Mouse (Mus musculus): ENCODE data around the gene Adcyap1r1. TPM values are rescaled to one million over a fixed set of nuclear protein-coding genes. Genes with fewer than 3 reads are reported as not detected.

Adcyap1r1 gene
- total and polyA plus RNA-seq, 3 experiments = 24.4 to 40.6 (median 25.9) TPM

DNA sequence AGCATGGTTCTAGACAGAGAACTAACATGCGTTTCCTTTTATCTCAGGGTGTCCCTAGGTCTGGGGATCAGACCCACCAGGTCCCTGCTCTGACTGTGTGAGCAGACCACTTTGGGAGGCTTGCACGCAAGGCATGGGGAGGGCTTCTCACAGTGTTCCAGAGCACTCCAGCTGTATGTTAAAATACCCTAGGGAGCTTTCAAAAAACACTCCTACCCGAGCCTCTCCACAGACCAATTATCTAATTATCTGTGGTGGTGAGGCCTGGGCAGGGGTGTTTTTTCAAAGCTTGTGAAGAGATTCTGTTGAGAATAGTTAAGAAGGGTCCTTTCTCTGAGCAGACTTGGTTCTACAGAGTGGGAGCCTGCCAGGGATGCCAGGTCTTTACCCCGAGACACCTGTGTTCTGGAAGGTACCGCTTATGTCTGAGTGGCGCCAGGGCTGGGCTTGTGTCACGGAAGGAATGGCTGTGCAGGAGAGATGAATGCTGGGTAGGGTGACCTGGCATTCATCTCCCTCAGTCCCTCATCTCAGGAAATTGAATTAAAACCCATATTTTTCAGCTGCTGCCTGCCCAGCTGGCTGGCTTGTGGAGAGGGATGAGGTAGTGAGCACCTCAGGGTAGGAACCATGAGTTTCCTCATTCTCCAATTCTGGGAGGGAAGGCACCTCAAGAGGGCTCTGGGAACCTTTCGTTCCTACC is 2.7 kb upstream of the Adcyap1r1 start:
- peak; percentile 16 for DNase-seq

DNA sequence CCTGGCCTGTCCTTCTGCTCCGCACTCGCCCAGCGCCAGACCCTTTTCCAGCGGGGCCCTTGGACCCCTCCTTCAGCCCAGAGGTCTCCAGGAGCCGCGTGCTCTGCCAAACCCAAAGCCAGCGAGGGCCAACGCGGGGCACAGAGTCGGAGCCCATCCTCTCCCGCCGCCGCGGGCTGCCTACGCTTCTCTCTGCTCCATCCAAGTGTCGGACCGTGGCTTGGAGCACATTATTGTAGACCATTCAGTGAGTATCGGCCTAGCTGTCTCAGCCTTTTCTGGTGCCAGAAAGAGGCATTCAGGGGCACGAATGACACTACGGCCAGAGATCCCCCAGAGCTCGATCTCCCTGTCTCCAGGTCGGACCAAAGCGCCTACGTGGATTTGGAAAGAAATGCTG is 603 bp downstream of the Adcyap1r1 start:
- no peak for DNase-seq

- peak; percentile 49 for DNase-seq
Measured at GRCm38 (mm10) chr6:55453548-55453947, 1.8 kb downstream of the Adcyap1r1 start.

DNA sequence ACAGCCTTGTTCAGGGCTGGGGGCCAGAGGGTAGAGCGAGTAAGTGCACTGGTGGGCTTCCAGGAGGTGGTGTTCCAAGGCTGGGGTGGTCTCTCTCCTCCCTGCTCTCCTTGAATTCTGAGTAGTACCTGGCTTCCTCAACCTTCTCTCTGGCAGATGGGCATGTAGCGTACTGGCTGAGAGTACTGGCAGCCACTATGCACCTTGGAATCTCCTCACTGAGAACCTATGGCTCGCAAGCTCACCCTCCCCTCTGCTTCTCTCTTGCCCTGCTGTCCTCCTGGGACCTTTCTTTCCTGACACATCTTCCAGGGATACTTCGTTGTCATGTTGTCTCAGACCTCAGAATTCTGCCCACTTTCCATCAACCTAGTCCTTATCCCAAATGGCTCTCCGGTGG is 3.9 kb downstream of the Adcyap1r1 start:
- no peak for DNase-seq

GRCm38 (mm10) chr6:55457727-55458126 is 5.9 kb downstream of the Adcyap1r1 start:
- no peak for DNase-seq

GRCm38 (mm10) chr6:55458156-55458555 is 6.4 kb downstream of the Adcyap1r1 start:
- no peak for DNase-seq

GRCm38 (mm10) chr6:55459545-55460397 is 8.0 kb downstream of the Adcyap1r1 start:
- DNase-seq = no peak

- DNase-seq = peak; percentile 24
Measured at GRCm38 (mm10) chr6:55461141-55461540, 9.4 kb downstream of the Adcyap1r1 start.

DNA sequence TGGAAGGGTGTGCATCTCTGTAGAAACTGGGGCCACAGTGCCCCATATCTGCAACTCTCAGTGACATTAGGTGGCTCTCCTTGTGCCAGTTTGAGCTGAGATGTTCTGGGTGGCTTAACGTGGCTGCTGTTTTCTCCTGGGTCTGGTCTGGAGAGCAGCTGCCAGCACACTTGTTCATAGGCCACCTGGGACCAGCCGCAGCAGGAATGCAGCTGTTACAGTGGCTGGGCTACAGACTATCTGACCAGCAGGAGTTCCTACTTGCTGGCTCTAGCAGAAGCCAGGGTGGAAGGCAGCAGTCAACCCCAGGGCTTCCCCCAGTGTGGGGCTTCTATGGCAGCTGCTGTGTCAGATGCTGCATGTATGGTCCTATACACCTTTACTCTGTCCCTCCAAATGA is 9.9 kb downstream of the Adcyap1r1 start:
- no peak for DNase-seq

DNA sequence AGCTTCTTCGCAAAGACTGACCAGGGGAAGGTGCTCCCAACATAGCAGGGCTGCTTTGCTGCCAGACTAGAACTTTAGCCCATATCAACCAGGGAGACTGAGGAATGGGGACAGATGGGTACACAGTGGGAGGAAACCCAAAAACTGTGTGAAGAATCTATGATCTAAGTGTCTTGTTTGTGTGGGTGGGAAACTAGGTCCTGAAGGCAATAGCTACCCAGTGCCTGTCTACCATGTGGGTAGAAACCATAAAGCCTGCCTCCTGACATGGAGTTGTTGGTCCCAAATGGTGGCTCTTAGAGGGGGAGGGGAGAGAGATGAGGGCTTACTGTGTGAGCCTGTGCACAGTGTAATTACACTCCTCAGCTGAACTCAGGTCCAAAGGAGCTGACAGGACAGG is 10.6 kb downstream of the Adcyap1r1 start:
- no peak for DNase-seq

DNA sequence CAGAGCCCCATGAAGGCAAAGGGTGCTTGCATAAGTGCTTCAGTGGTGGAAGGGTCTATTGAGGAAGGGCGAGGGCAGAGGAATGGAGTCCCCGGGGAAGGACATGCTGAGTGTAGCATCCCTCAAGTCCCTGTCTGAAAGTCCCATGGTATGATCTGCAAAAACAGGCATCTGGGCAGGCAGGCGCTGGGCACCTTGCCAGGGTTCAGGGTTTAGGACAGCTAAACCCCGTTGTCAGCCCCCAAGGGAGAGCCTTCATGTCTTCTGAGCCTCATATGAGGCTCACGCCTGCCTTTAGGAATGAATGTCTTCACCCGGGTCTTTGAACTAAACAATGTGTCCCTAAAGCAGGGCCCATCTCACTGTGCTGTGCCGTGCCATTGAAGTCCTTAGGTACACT is 12.2 kb downstream of the Adcyap1r1 start:
- no peak for DNase-seq

- DNase-seq = peak; percentile 24
Measured at GRCm38 (mm10) chr6:55465311-55465710, 13.5 kb downstream of the Adcyap1r1 start.

DNA sequence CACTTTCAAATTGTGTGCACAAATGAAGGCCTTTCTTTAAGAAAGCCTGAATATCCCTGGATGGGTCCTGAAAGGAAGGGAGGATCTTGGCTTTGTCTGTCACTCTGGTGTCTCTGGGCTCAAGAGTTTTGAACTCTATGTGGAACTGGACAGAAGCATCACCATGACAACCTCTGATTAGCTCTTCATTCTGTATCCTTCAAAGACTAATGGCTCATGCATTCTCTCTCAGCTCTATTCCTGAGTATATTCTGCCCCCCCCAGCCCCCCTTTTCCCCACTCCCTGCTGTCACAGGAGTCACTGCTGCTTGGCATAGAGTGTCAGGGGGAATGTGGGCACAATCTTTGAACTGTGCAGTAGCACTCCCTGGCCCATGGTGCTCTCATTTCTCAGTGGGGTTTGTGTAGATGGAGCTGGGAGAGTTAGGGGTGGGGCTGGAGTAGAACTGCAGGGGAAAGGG is 14.6 kb downstream of the Adcyap1r1 start:
- no peak for DNase-seq

DNA sequence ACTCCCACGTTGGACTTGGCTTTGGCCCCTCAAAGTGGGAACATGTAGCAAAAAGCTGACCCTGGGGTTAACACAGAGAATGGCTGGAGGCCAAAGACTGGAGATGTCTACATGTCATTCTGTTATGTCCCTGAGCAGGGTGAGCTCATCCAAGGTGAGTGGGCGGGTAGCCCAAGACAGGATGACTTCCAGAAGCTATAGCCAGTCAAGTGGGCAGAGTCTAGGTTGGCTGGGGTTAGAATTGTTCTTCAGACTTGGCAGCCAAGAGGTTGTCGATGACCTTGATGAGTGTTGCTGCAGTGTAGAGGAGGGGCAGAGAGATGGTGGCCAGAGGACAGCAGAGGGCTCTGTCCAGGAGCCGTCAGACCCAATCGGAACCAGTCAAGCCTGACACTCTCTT is 18.9 kb downstream of the Adcyap1r1 start:
- DNase-seq = peak; percentile 89

DNA sequence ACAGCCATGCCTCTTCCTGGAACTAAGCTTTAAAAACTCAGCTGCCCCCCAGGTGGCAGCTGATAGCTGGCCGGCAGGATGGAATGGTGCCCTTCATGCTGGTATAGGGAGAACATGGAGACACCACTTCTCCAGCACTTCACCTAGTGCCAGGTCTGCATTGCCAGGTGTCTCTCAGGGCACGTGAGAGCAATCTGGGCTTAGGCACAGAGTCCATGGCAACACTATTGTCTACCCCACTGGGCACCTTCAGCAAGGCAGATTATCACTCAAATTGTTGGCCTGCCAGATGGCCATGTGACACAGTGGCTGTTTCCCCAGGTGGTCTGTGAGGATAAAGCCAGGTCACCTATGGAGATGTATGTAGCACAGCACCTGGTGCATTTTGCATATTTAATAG is 20.6 kb downstream of the Adcyap1r1 start:
- no peak for DNase-seq

DNA sequence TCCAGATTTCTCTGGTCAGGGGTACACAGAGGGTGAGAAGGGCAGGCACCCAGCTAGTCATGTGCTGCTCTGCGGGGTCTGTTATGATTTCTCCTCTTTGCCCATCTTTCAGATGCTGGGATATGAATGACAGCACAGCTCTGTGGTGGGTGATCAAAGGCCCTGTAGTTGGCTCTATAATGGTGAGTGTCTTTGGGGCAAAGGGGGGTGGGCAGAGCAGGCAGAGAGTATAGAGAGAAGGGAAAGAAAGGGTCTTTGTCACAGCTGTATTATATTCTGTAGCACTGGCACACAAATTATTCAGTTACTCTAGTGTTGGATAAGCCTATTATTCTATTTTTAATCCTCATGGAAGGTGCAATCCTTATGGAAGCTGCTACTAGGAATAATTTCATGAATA is 29.2 kb downstream of the Adcyap1r1 start:
- DNase-seq = no peak

- no peak for DNase-seq
Measured at GRCm38 (mm10) chr6:55482471-55482870, 30.7 kb downstream of the Adcyap1r1 start.

GRCm38 (mm10) chr6:55483360-55483759 is 31.6 kb downstream of the Adcyap1r1 start:
- DNase-seq = no peak

GRCm38 (mm10) chr6:55484224-55484623 is 32.4 kb downstream of the Adcyap1r1 start:
- no peak for DNase-seq

DNA sequence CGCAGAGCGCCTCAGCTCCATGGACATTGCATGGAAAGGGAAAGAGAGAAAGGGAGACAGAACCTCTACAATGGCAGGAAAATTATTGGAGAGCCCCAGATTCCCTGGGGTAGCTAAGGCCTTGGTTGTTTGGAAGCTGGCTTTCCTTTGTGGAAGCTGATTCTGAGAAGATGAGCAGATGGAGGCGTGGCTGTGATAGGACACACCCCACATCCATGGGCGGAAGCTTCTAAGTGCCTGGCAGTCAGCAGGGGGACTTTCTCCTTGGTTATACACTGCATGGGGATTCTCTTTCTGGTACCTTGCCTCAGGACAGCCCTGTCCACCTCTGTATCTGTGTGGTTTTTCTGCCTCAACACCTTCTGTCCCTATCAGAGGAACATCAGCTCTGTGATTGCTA is 33.4 kb downstream of the Adcyap1r1 start:
- DNase-seq = no peak

GRCm38 (mm10) chr6:55487726-55488125 is 35.9 kb downstream of the Adcyap1r1 start:
- peak; percentile 22 for DNase-seq

DNA sequence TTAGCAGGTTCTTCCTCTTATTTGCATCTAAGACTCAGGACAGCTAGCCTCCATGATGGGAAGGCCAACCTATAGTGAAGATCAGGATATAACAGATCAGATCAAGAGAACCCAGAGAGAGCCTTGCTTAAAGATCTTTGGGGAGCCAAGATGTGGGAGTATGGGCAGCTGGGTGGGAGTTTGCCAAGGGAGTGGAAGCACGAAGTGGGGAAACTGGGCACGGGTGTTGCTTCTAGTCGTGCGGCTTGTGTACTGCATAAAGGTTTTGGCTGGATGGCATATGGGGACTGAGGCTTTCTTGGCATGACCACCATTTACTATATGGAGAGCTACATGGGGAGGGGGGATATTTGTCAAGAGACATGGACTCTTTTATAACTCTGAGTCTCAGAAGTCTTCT is 44.4 kb downstream of the Adcyap1r1 start:
- no peak for DNase-seq

- no peak for DNase-seq
Measured at GRCm38 (mm10) chr6:55498753-55499152, 47.0 kb downstream of the Adcyap1r1 start.

All from adrenal gland, adult 2 months (tissue).